ENCODE assay signal across 15 mouse cellular contexts in genomic region chr2:165243122-165243720, GRCm38 (mm10). TPM values are rescaled to one million over a fixed set of nuclear protein-coding genes. Genes with fewer than 3 reads are reported as not detected.
DNase-seq lines count a peak whose midpoint lies in the region; ATAC-seq lines count a peak whose summit lies in the region.
"Had no signal": no experiment of that assay in that cellular context is flagged by ENCODE, and none has a peak within 500 bp of the region (broad histone marks: within the 10 kb centered on the region; RNA-seq: fewer than 3 reads in every experiment).

No protein-coding gene starts in this region.

- H3K9ac ChIP-seq in neural tube, embryonic 12.5 days, result no peak overlapping the region
- peak overlapping the region; percentile 28 for H3K9ac ChIP-seq in hindbrain, embryonic 14.5 days
- peak overlapping the region; percentile 8 for H3K9ac ChIP-seq in midbrain, embryonic 16.5 days (ENCODE audit: low read depth, low read length)
- H3K9ac ChIP-seq: liver, embryonic 12.5 days had no signal

- no peak overlapping the region for H3K4me3 ChIP-seq in neural tube, embryonic 12.5 days
- H3K4me3 ChIP-seq in embryonic facial prominence, embryonic 10.5 days, result peak overlapping the region; percentile 29; the same call in 1 of the 2 replicates
- H3K4me3 ChIP-seq in hindbrain, embryonic 14.5 days (replicated peaks; ENCODE audit: low read length), result no peak overlapping the region
- no peak overlapping the region for H3K4me3 ChIP-seq in midbrain, embryonic 16.5 days (ENCODE audit: low read depth, low read length)
- H3K4me3 ChIP-seq: heart, adult 2 months; liver, embryonic 12.5 days had no signal

- 3% methylated on average over 11 of the region's 11 CpGs for WGBS in neural tube, embryonic 12.5 days
- 3% methylated on average over 11 of the region's 11 CpGs for WGBS in embryonic facial prominence, embryonic 10.5 days
- WGBS in hindbrain, embryonic 14.5 days, result 5% methylated on average over 11 of the region's 11 CpGs
- 4% methylated on average over 11 of the region's 11 CpGs for WGBS in midbrain, embryonic 16.5 days

- H3K27me3 ChIP-seq in neural tube, embryonic 12.5 days (replicated peaks), result peaks cover 94% of the 10 kb centered on the region
- peaks cover 100% of the 10 kb centered on the region for H3K27me3 ChIP-seq in embryonic facial prominence, embryonic 10.5 days (replicated peaks; ENCODE audit: low read depth, poor library complexity, severe bottlenecking)
- peaks cover 47% of the 10 kb centered on the region for H3K27me3 ChIP-seq in hindbrain, embryonic 14.5 days (ENCODE audit: control insufficient read depth, insufficient read depth, low read length)
- peaks cover 9% of the 10 kb centered on the region for H3K27me3 ChIP-seq in midbrain, embryonic 16.5 days (ENCODE audit: control insufficient read depth, insufficient read depth, low read depth, low read length)

- H3K4me2 ChIP-seq in neural tube, embryonic 12.5 days (replicated peaks), result peak overlapping the region; percentile 41
- H3K4me2 ChIP-seq in hindbrain, embryonic 14.5 days (replicated peaks), result peak overlapping the region; percentile 15
- peak overlapping the region; percentile 7 for H3K4me2 ChIP-seq in midbrain, embryonic 16.5 days (ENCODE audit: low read length)
- H3K4me2 ChIP-seq: liver, embryonic 12.5 days had no signal

- H3K27ac ChIP-seq in neural tube, embryonic 12.5 days, result no peak overlapping the region
- H3K27ac ChIP-seq in embryonic facial prominence, embryonic 10.5 days (replicated peaks), result no peak overlapping the region
- 0 out of 2 replicates have a peak overlapping the region, but pooled peaks have one; percentile 67 for H3K27ac ChIP-seq in hindbrain, embryonic 14.5 days
- H3K27ac ChIP-seq in midbrain, embryonic 16.5 days (ENCODE audit: low read length), result peak overlapping the region; percentile 44
- H3K27ac ChIP-seq: heart, adult 2 months; liver, embryonic 12.5 days had no signal

- peaks cover 18% of the 10 kb centered on the region for H3K4me1 ChIP-seq in neural tube, embryonic 12.5 days
- peaks cover 32% of the 10 kb centered on the region for H3K4me1 ChIP-seq in embryonic facial prominence, embryonic 10.5 days
- H3K4me1 ChIP-seq in hindbrain, embryonic 14.5 days (replicated peaks; ENCODE audit: control insufficient read depth, insufficient read depth, low read length), result peaks cover 18% of the 10 kb centered on the region
- H3K4me1 ChIP-seq in midbrain, embryonic 16.5 days (ENCODE audit: control insufficient read depth, insufficient read depth, low read length), result peaks cover 33% of the 10 kb centered on the region
- H3K4me1 ChIP-seq: liver, embryonic 12.5 days had no signal

- DNase-seq in neural tube, embryonic 10.5 days (ENCODE audit: extremely low spot score, low spot score), result no peak
- DNase-seq in embryonic facial prominence, embryonic 10.5 days (ENCODE audit: low spot score), result no peak
- no peak for DNase-seq in hindbrain, embryonic 14.5 days (ENCODE audit: low spot score)
- DNase-seq in layer of hippocampus, postnatal 14 days (ENCODE audit: low spot score in 2 of 2), result no peak
- DNase-seq in gastrocnemius, postnatal 10 days, result no peak
- DNase-seq in left cerebral cortex, adult 18-20 months (ENCODE audit: low spot score in 2 of 2), result no peak
- DNase-seq: adrenal gland, adult 8-10 months; heart, adult 2 months; layer of hippocampus, postnatal 36 days; spleen, adult 18-20 months had no signal

- no peaks in the 10 kb centered on the region for H3K36me3 ChIP-seq in neural tube, embryonic 12.5 days
- no peaks in the 10 kb centered on the region for H3K36me3 ChIP-seq in embryonic facial prominence, embryonic 10.5 days (replicated peaks)
- H3K36me3 ChIP-seq in hindbrain, embryonic 14.5 days (replicated peaks; ENCODE audit: control insufficient read depth, insufficient read depth), result no peaks in the 10 kb centered on the region
- H3K36me3 ChIP-seq in midbrain, embryonic 16.5 days (ENCODE audit: control insufficient read depth, insufficient read depth, low read length), result no peaks in the 10 kb centered on the region
- H3K36me3 ChIP-seq: liver, embryonic 12.5 days had no signal

- no peaks in the 10 kb centered on the region for H3K9me3 ChIP-seq in neural tube, embryonic 12.5 days
- no peaks in the 10 kb centered on the region for H3K9me3 ChIP-seq in embryonic facial prominence, embryonic 10.5 days
- H3K9me3 ChIP-seq in hindbrain, embryonic 14.5 days (ENCODE audit: control insufficient read depth, low read length), result no peaks in the 10 kb centered on the region
- H3K9me3 ChIP-seq in midbrain, embryonic 16.5 days (replicated peaks; ENCODE audit: control insufficient read depth, low read length, poor library complexity, severe bottlenecking), result no peaks in the 10 kb centered on the region
- H3K9me3 ChIP-seq: liver, embryonic 12.5 days had no signal

- ATAC-seq in neural tube, embryonic 12.5 days (ENCODE audit: low FRiP score, low read depth), result peak; percentile 55
- peak; percentile 54; the same call in 1 of the 2 replicates for ATAC-seq in hindbrain, embryonic 14.5 days (ENCODE audit: low FRiP score)
- ATAC-seq in midbrain, embryonic 16.5 days, result peak; percentile 50
- ATAC-seq: liver, embryonic 12.5 days had no signal

RNA-seq across cellular contexts. Expression of gene Cdh22, which starts 8.6 kb away (rescaled TPM):
- polyA plus RNA-seq in neural tube, embryonic 12.5 days (2016; fragmentation: Nextera tagmentation; extraction: Ambion mirVana), result 10.0 and 10.4 TPM in 2 replicates
- polyA plus RNA-seq in embryonic facial prominence, embryonic 10.5 days (2016; fragmentation: Nextera tagmentation; extraction: Ambion mirVana), result 0.91 and 1.1 TPM in 2 replicates
- 12.4 and 15.4 TPM in 2 replicates for polyA plus RNA-seq in hindbrain, embryonic 14.5 days (2014; fragmentation: Nextera tagmentation; extraction: Ambion mirVana)
- polyA plus RNA-seq in midbrain, embryonic 16.5 days (2015; fragmentation: Nextera tagmentation; extraction: Ambion mirVana), result 13.9 and 15.4 TPM in 2 replicates
- 10 to 100 TPM in 1 of 2 experiments, 1 to 10 TPM in 1; 9.5 to 12.7 TPM for total RNA-seq in layer of hippocampus, postnatal 14 days (2021)
- under 1 TPM; 0.07 to 0.25 TPM for total RNA-seq in gastrocnemius, postnatal 10 days (2021)
- total RNA-seq in left cerebral cortex, adult 18-20 months (2021), result 10 to 100 TPM; 55.1 to 61.1 TPM
- total RNA-seq: hematopoietic stem cell, adult 5-6 weeks; MEL had no signal

RNA-seq across cellular contexts. Expression of gene Slc35c2, which starts 44.4 kb away (rescaled TPM):
- polyA plus RNA-seq in neural tube, embryonic 12.5 days (2016; fragmentation: Nextera tagmentation; extraction: Ambion mirVana), result 52.9 and 59.9 TPM in 2 replicates
- polyA plus RNA-seq in embryonic facial prominence, embryonic 10.5 days (2016; fragmentation: Nextera tagmentation; extraction: Ambion mirVana), result 59.2 and 64.6 TPM in 2 replicates
- polyA plus RNA-seq in hindbrain, embryonic 14.5 days (2014; fragmentation: Nextera tagmentation; extraction: Ambion mirVana), result 60.1 and 60.8 TPM in 2 replicates
- polyA plus RNA-seq in midbrain, embryonic 16.5 days (2015; fragmentation: Nextera tagmentation; extraction: Ambion mirVana), result 68.0 and 71.9 TPM in 2 replicates
- total RNA-seq in layer of hippocampus, postnatal 14 days (2021), result 10 to 100 TPM; 76.0 to 81.1 TPM
- total RNA-seq in gastrocnemius, postnatal 10 days (2021), result 10 to 100 TPM; 17.5 to 18.6 TPM
- total RNA-seq in left cerebral cortex, adult 18-20 months (2021), result 10 to 100 TPM; 58.2 to 60.6 TPM

Comparison
In these comparisons a context has a peak if more than half of its experiments do, and no peak if none do; other contexts are left out.
1. H3K27ac ChIP-seq: peak in hindbrain, embryonic 14.5 days (single experiment) and midbrain, embryonic 16.5 days (single experiment); none in neural tube, embryonic 12.5 days (single experiment) and embryonic facial prominence, embryonic 10.5 days (single experiment).
2. Peak in every context shown above with its lines, with median percentiles within 50 percentile points of each other: ATAC-seq and H3K4me2 ChIP-seq.